9 mouse cellular contexts compared by ENCODE assay signal in the genomic region with DNA sequence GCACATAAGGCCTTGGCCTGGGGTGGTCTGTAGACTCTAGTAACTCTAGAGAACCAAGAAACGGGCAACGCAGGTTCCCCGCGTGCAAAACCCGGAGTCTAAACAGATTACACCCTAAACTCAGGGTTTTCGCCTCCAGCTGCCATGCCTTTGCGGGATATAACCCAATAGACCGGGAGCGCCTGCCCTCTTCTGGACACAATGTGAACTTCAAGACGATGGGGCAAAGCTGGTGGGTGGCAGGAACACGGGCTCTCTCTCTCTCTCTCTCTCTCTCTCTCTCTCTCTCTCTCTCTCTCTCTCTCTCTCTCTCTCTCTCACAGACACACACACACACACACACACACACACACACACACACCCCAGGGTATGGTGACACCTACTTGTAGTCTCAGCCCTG. TPM values are rescaled to one million over a fixed set of nuclear protein-coding genes. Genes with fewer than 3 reads are reported as not detected.
A peak's percentile ranks its signal among the peaks of the same experiment; 100 is the strongest.
DNase-seq lines count a peak whose midpoint lies in the region; ATAC-seq and TF ChIP-seq lines count a peak whose summit lies in the region.
"Had no signal": no experiment of that assay in that cellular context is flagged by ENCODE, and none has a peak within 500 bp of the region (broad histone marks: within the 10 kb centered on the region; RNA-seq: fewer than 3 reads in every experiment).

No protein-coding gene starts in this region.

- no peak overlapping the region for H3K4me3 ChIP-seq in limb, embryonic 11.5 days (ENCODE audit: low read depth, low read length)
- H3K4me3 ChIP-seq in olfactory bulb, adult 2 months (ENCODE audit: insufficient read depth, low read depth, low read length): no peak overlapping the region

- ATAC-seq in limb, embryonic 11.5 days (ENCODE audit: insufficient number of reproducible peaks, low FRiP score, low TSS enrichment, low read depth): no peak

- H3K9ac ChIP-seq in limb, embryonic 11.5 days (ENCODE audit: low read length): no peak overlapping the region

- under 1% methylated on average over 11 of the region's 11 CpGs for WGBS in limb, embryonic 11.5 days
- under 1% methylated on average over 11 of the region's 11 CpGs for WGBS in olfactory bulb, adult 2 months

- H3K4me1 ChIP-seq in limb, embryonic 11.5 days (ENCODE audit: control insufficient read depth, insufficient read depth, low read length): peaks cover 8% of the 10 kb centered on the region; the same call in 1 of the 2 replicates
- peaks cover 12% of the 10 kb centered on the region for H3K4me1 ChIP-seq in olfactory bulb, adult 2 months (ENCODE audit: control insufficient read depth, insufficient read depth, low read length)

- no peak for TF ChIP-seq POLR2A in olfactory bulb, adult 2 months (IDR thresholded peaks at IDR 0.05; ENCODE audit: insufficient read depth, low read depth, low read length)

- peak; percentile 66 for TF ChIP-seq CTCF in olfactory bulb, adult 2 months (IDR thresholded peaks at IDR 0.05; ENCODE audit: insufficient read depth, low read depth, low read length)

- DNase-seq in right cerebral cortex, adult 2 months (ENCODE audit: low spot score in 2 of 2): peak; percentile 51 to 54
- DNase-seq in right cerebral cortex, postnatal 25 days: no peak
- peak; percentile 82 for DNase-seq in adipocyte (ENCODE audit: low spot score)
- peak; percentile 89 for DNase-seq in embryo, embryonic 10.5 days (ENCODE audit: low spot score)
- DNase-seq in heart, postnatal 36 days: peak; percentile 59 to 78
- DNase-seq in limb, embryonic 11.5 days (ENCODE audit: low spot score): peak; percentile 91
- peak; percentile 49 to 60 for DNase-seq in urinary bladder, postnatal 36 days (ENCODE audit: low spot score in 2 of 2)

- H3K36me3 ChIP-seq in limb, embryonic 11.5 days (ENCODE audit: control insufficient read depth, insufficient read depth, low read length): no peaks in the 10 kb centered on the region

- no peaks in the 10 kb centered on the region for H3K9me3 ChIP-seq in limb, embryonic 11.5 days (ENCODE audit: control insufficient read depth, low read length)

- no peak overlapping the region for H3K27ac ChIP-seq in limb, embryonic 11.5 days (replicated peaks; ENCODE audit: low read depth, low read length)
- no peak overlapping the region for H3K27ac ChIP-seq in olfactory bulb, adult 2 months (ENCODE audit: insufficient read depth, low read depth, low read length)

- intact Hi-C loops in heart, postnatal 36 days (cut with DNase I): loop anchor here (5.0 kb wide), 1 partner anchor 129 kb away; no protein-coding TSS in a partner anchor

- H3K4me2 ChIP-seq in limb, embryonic 11.5 days (ENCODE audit: low read depth, severe bottlenecking): no peak overlapping the region

- peaks cover 58% of the 10 kb centered on the region for H3K27me3 ChIP-seq in limb, embryonic 11.5 days (ENCODE audit: control insufficient read depth, insufficient read depth, low read length)

RNA-seq across cellular contexts. Expression of a gene that starts 11.6 kb away (rescaled TPM):
- not detected for total RNA-seq in heart, postnatal 36 days (2021)
- not detected in 2 replicates for polyA plus RNA-seq in limb, embryonic 11.5 days (2014; fragmentation: Nextera tagmentation; extraction: Ambion mirVana)
- polyA plus RNA-seq in olfactory bulb, adult 2 months (2012; ENCODE audit: insufficient read depth, insufficient read length, low replicate concordance, missing spikeins): not detected in 2 replicates
- polyA plus RNA-seq: heart, embryonic 14.5 days had no signal

RNA-seq across cellular contexts. Expression of a gene that starts 32.7 kb away (rescaled TPM):
- not detected for total RNA-seq in heart, postnatal 36 days (2021)
- polyA plus RNA-seq in limb, embryonic 11.5 days (2014; fragmentation: Nextera tagmentation; extraction: Ambion mirVana): 0.37 and 0.48 TPM in 2 replicates
- not detected in 2 replicates for polyA plus RNA-seq in olfactory bulb, adult 2 months (2012; ENCODE audit: insufficient read depth, insufficient read length, low replicate concordance, missing spikeins)

RNA-seq across cellular contexts. Expression of a gene that starts 55.1 kb away (rescaled TPM):
- total RNA-seq in heart, postnatal 36 days (2021): 10 to 100 TPM; 12.3 to 13.7 TPM
- 27.2 and 32.6 TPM in 2 replicates for polyA plus RNA-seq in limb, embryonic 11.5 days (2014; fragmentation: Nextera tagmentation; extraction: Ambion mirVana)
- not detected in 2 replicates for polyA plus RNA-seq in olfactory bulb, adult 2 months (2012; ENCODE audit: insufficient read depth, insufficient read length, low replicate concordance, missing spikeins)
